Mouse (Mus musculus) adrenal gland, adult (tissue): Measurements from ENCODE around the gene 9130230L23Rik.
"Not testable (repeated sequence)": the region's sequence is repeated elsewhere in the genome, so short reads cannot be mapped to it uniquely, and the experiment has no call there.

Experiments
- DNase-seq, 2 experiments: peaks; one replicate each; pipeline ENCODE4 v3.0.0; 2022 to 2023; ENCODE audit warnings: low spot score in 1 of 2; ENCODE audit not compliant: inconsistent age in 2 of 2

9130230L23Rik gene

DNA sequence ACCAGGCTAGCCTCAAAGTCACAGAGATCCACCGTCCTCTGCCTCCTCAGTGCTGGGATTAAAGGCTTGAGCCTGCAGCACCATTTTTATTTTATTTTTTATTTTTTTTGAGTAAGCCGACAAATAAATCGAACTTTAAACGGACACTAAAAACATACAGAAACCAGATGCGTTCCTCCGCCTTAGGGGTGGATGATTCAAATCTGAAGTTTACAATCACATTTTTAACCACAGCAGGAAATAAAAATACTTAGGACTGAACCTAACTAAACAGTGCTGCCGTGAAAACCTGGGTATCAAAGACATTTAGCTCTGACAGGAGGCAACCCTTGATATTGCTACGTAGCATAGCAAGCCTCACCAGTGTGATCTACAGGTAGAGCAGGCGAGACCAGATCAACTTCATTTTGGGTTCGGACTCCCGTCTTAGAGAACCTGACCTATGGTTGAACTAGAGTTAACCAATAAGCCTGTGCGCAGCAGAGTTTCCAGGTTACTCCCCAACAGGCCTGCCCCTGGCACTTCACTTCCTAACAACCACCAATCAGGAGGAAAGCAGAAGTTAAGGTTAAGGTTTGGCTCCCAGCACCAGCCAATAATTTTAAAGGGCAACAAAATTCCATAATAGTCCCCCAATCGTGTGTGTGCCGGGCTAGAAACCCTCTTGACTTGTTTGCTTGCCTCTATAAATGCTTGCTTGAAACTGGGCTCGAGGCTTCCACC, 4.3 kb upstream of the 9130230L23Rik start:
- DNase-seq: no peak

DNA sequence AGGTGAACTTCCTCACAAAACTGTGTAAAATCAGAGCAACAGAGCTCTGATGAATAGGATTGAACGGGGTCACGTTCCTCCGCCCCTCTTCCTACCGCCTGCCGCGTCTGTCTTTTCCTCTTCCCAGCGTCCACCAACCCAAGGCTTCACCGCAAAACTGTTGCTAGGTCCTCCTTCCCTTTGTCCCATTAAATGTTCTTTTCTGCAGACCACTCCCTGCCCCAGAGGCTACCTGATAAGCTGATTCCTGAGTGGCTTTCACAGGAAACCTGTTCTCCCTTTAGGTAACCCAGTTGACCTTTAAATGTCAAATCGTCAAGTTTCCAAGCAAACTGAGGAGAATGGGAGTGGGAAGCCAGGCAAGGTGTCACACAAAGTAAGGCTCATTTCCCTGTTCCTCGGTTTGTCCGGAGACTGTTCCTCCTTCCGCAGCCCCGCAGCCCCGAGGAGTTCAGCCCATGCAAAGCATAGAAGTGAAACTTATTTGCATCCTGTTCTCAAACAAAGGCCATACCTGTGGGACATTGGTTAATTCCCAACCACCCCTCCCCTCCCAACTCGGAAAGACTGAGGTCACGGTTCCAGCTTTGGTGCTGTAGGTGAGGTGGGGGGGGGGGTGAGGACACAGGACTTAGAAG, 1.1 kb upstream of the 9130230L23Rik start:
- no peak for DNase-seq

DNA sequence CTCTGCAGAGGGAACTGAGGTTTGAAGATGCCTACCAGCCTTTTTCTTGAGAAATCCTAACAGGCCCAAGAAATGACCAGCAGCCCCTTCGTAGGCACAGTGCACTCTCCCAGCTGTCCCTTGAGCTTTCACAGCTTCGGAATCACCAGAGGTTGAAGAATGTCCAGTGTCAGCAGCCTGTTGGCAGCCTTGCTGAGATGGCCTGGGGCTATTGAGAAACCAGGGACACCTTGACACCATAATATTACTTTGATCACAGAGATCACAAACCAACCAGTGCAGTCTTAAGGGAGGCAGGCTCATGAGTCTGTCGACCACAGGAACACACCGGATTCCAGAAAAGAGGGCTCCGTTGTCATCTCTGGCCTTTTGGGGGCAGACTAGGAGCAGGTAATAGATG, 2.9 kb downstream of the 9130230L23Rik start:
- no peak for DNase-seq

DNA sequence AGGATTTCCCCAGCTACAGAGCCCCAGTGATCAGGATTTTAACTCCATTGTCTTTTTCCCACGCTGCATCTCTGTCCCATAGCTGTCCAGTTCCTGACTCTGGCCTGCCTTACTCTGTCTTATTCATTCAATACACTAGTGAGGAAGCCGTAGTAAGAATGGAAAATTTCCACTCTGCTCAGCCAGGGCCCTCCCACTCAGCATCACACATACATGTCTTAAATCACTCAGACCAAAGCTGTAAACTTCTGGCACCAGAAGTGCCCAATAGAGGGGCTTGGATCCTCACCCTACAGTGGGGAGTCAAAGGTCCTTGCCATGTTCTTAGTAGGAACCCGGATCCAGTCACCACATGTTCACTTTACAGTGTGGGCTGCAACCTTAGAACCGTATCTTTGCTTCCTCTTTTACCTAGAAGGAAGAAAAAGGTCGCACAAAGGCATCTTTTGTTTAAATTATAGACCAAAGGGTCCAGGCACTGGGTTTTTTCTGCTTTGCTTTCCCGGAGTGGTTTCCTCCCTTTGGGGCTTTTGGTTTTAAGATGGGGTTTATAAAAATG, 3.4 kb downstream of the 9130230L23Rik start:
- DNase-seq: no peak

DNA sequence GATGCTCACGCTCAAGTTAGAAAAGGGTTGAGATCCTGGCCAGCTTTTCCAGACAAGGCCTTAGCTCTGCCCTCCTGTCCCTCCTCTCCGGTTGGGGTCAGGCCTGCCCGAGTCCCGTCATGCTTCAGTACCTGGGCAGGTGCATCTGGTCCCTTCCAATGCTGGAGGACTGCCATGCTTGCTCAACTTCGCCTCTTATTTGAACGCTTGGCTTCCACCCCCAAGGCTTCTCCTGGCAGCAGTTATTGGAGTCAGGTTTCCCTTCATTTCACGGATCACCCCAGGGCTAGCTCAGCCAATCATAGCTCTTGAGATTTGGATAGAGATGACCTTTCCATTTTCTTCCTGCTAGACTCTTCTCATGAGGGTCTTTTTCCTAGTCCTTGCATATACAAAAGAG, 4.0 kb downstream of the 9130230L23Rik start:
- no peak for DNase-seq

DNA sequence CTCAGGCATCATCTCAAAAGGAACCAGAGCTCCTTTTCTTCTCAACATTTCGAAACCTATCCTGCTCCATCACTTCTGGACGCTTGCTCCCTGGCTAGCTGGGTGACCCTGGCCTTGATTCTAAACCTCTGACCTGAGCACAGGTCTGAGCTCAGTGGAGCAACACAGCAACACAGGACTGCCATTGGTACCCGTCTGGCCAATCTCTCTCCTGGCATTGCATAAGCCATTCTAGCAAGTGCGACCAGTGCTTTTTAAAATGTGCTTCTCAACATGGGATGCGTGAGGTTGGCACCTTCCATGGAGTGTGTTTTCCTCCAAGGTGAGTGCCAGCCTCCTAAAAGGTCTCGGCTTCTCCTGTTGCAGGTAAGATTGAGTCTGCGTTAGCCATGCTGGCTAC, 5.0 kb downstream of the 9130230L23Rik start:
- DNase-seq: no peak

DNA sequence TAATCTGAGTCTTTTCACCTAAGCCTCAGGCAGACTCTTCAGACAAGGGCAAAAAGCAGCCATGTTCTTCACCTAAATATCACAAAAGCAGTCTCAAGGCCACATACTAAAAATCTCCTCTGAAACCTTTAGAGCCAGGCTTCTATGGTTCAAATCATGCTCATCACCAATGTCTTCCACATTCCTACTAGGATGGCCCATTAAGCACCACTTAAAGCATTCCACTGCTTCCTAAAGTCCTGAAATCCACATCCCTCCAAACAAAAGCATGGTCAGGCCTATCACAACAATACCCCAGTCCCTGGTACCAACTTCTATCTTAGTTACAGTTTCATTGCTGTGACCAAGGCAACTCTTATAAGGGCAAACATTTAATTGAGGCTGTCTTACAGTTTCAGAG, 6.3 kb downstream of the 9130230L23Rik start:
- no peak for DNase-seq

DNA sequence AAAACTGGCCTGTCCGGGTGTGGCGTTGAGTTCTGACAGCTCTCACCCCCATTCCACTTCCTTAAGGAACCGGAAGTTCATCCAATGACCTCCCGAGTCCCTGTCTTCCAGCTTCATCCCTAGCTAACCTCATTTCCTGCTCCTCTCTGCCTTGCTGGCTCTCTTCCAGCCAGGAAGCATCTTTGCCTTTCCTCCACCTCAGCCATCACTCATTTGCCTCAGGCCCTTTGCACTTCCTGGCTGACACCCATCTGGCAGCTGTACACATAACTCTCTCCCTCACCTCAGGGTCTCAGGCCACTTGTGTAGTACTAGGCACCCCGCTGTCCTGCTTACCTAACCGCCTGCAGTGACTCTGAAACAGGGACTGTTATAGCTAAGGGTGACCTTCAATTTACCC, 9.4 kb downstream of the 9130230L23Rik start:
- DNase-seq: peak; percentile 36 to 71

DNA sequence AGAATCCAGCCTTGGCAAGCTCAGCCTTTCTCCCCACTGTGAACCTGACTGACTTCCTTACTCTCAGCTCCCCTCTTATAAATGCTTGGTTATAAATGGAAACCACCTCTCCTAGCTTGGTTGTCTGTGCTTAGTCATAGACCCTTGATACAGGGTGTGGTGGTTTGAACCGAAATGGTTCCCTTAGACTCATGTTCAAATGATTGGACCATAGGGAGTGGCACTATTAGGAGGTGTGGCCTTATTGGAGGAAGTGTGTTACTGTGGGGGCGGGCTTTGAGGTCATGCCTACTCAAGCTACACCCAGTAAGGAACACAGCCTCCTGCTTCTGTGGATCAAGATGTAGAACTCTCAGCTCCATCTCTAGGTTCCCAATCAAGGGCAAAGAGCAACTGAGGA, 12.9 kb downstream of the 9130230L23Rik start:
- no peak for DNase-seq

DNA sequence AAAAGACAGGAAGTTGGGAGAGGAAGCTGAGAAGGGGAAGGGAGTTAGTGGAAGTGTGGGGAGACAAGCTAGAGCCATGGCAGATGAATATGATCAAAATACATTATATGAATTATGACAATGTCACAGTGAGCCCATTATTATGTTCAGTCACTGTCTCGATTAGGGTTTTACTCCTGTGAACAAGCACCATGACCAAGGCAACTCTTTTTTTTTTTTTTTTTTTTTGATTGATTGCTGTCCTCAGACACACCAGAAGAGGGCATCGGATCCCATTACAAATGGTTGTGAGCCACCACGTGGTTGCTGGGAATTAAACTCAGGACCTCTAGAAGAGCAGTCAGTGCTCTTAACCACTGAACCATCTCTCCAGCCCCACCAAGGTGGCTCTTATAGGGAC, 17.1 kb downstream of the 9130230L23Rik start:
- DNase-seq: not testable (repeated sequence)

DNA sequence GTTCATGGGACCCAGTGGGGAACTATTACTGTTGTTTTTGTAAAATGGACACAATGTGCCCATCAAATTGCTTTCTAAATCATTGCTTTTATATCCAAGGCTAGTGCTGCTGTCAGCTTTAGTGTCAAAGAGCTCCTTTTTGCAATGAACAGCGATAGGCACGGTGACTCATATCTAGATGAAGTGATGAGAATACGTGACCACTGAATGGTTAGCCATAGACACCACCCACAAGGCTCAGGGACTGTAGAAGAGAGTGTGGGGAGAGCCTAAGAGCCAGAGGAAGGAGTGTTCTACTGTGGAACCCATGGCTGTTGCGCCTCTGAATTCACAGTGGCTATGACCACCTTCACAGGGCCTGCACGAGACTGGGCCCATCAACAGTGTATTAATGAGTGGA, 17.7 kb downstream of the 9130230L23Rik start:
- no peak for DNase-seq

DNA sequence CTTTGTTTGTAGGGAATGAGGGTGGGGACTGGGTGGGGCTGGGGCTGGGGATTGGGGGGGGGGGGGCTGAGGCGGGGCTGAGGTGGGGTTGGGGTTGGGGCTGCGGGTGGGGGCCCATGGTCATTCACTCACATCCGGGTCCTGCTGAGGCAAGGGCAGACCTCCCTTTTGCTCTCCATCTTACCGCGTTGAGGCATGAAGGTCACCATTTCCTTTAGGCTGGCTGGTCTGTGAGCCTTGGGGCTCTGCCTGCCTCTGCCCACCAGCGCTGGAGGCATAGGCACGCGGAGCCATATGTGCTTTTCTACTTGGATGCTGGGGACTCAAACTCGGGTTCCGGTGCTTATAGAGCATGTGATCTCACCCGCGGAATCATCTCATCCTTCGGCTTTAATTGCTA, 28.4 kb downstream of the 9130230L23Rik start:
- DNase-seq: no peak

DNA sequence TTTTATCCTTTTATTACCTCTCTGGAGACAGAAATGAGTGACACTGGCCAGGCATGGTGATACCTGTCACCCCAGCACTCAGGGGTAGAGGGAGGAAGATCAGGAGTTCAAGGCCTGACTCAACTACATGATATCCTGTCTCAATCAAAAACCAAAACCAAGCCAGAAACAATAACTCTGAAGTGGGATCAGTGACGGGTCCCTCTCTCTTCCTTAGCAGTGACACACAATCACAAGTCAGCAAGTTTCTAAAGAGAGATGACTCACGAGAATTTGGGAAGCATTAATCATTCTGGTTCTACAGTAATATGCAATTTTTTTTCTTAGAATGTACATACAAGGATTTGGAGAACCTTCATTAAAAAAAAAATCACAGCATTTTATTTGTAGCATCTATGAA, 30.9 kb downstream of the 9130230L23Rik start:
- DNase-seq: peak in 1 of 2 experiments; percentile 54

DNA sequence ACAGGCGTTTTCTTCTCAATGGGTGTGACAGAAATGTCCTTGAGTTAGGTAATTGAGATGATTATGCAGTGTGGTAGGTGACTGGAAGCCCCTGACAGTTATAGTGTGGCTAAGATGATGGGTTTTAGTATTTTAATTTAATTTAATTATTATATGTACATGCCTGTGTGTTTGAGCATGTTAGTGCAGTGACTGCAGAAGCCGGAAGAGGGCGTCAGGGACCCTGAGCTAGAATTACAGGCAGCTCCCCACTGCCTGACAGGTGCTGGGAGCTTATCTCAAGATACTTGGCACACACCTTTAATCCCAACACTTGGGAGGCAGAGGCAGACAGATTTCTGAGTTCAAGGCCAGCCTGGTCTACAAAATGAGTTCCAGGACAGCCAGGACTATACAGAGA, 36.1 kb downstream of the 9130230L23Rik start:
- no peak for DNase-seq

DNA sequence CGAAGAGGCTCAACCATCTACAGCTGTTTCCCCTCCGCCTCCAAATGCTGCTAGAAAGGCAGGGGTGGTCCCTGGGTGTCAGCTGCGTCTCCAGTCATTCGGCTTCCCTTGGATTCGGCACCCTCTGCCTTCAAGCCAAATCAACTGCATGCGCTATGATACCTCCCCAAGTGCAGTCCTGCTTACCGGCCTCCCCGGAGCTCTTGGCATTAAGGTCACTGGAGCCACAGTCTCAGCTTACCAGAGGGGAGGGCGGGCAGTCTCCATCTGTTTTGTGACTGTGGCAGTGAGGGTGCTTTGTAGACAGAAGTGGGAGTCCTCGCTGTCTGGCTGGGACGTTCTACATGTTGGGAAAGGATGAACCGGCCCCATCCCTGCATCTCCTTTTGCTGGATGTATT, 37.0 kb downstream of the 9130230L23Rik start:
- no peak for DNase-seq

DNA sequence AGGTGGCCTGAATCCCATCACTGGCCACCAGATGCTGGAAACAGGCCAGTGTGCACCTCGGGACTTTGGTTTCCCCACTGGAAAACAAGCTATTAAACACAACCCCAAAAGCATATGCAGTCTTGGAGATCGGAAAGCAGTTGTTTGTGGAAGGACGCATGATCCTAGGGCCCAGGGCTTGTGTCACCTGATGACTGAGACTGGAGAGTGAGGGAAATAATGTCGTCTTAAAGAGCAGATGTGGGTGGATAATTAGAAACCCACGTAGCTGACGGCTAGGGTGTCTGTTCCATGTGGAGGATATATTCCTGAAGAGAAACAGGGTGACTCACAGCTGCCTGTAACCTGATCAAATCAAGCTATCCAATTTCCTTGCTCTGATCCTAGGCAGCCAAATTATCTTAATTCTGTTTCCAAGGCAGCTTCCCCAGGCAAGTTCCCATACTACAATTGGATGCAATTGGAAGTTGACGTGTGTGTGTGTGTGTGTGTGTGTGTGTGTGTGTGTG, 38.3 kb downstream of the 9130230L23Rik start:
- no peak for DNase-seq

DNA sequence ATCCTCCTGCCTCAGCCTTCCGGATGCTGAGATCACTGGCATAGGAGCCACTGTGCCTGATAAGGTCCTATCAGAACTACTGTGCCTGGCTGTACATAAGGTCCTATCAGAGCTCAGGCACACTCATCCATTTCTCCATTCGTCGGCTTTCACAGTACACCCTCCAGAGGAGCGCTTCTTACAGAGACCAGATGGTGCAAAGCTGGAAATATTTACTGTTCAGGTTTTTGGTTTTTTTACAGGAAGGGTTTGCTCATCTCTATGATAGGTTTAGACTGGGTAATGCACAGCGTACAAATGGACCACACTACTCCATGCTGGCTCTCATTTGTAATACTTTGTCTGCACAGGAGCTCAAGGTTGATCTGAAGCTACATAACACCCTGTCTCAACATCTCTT, 40.8 kb downstream of the 9130230L23Rik start:
- DNase-seq: no peak

DNA sequence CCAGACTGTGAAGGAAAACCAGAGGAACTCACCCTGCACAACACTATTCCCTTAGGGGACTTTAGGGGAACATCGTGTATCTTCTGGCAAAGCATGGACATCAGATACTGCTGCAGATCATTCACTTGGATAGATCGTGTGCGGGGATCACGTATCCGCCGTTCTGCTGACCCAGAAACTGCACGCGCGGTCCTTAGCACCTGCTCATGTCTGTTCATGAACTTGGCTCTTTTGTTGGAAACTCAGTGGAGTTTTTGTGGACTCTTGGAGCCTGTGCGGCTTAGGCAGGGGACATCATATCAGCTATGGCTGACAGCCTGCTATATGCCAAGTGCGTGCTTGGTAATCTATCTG, 43.5 kb downstream of the 9130230L23Rik start:
- no peak for DNase-seq

DNA sequence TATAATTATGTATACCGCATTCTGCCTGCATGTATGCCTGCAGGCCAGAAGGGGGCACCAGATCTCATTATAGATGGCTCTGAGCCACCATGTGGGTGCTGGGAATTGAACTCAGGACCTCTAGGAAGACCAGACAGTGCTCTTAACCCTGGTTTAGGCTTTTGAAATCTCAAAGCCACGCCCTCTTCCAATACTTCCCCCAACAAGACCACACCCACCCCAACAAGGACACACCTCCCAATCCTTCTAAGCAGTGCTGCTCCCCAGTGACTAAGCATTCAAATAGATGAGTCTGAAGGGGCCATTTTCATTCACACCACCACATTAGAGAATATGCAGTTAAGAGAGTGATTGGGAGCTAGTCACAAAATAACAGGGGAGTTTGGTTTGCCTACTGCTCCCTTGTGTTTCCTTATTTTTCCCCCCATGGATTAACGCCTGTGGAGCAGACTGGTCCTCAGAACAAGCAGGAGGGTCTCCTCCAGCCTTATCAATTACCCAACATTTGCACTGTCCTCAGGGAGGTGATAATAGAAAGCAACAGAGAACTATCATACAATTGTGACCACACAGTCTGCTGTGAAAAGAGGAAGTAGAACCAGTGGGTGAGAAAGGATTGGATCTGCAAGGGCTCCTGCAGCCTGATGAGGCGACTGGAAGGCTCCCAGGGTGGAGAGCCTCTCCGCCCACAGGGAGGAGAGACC, 44.0 kb downstream of the 9130230L23Rik start:
- DNase-seq: no peak

DNA sequence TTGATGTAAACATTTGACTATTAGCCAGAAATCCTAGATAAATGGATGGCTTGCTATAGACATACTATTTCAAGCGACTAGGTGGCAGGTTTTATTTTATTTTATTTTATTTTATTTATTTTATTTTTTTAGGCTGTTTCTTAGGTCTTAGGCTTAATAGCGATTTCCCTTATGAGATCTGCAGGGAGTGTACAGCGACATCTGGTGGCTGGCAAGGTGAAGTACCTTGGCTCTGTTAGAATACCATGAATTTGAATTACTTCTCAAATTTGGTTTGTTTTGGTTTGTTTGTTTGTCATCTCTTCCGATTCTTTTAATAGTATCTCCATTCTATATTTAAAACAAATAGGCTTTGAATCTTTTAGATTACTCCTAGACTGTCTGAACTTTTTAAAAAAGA, 45.5 kb downstream of the 9130230L23Rik start:
- peak; percentile 32 to 72 for DNase-seq

DNA sequence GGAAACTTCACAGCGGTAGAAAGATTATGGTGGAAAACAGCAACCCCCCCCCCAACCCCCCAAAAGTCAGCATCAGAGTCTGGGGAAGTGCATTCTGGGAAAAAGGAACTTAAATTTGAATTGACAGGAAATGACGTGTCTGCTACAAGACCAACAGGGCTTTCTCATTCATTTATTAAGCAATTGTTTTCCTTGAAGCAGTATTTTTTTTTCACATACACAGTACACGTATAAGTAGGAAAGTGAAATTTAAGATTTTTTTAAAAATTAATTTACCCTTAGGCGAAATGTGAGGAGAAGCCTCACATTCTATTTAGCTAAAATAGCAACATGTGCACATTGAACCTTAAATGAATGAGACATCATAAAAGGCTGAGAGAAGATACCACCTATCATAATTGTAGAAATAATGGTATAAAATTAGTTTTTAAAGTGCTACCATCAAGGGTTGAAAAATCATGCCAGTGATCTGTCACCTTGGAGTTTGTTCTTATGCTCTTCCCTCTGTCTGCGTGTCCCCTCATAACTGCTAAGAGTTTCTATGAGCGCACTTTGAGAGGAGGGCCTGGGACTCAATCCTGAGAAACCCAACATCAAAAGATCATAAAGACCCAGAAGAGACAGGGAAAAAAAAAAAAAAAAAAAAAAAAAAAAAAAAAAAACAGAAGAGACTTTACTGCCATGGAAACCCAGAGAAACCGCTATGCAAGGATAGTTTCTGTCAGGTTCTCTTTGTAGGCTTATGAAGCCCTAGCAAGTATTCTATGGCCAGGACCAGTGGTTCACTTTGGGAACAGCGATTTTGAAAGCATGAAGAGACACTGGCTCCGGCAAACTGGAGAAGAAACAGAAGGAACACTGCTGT, 47.7 kb downstream of the 9130230L23Rik start:
- DNase-seq: no peak
